Mouse (Mus musculus): ENCODE results near the gene Sp3.
"Not testable (repeated sequence)": the region's sequence is repeated elsewhere in the genome, so short reads cannot be mapped to it uniquely, and the experiment has no call there.

The Sp3 gene

GRCm38 (mm10) chr2:72980337-72981074, at the start of gene Sp3:
Gene Sp3 (minus strand): TSS chr2:72980446.
- DNase-seq, result peak; percentile 97 to 98

GRCm38 (mm10) chr2:73029846-73030245, 49.6 kb upstream of the Sp3 start:
- DNase-seq, result no peak

DNA sequence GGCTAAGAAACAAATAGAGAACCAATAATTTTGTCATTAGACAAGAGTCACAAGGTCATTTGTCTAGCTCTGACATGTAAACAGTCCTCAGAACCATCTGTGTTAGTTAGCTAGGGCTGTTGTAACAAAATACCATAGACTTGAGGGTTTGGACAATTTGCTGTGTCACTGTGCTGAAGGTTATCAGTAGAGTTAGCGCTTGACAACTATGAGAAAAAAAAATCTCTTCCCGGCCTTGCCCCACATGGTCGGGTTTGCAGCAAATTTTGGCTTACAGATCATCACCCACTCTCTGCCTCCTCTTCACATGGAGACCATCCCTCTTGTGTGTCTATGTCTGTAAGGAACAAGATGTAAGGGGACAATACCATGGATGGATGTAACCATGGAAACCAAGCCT, 47.8 kb upstream of the Sp3 start:
- DNase-seq, result no peak

GRCm38 (mm10) chr2:73027126-73027525, 46.9 kb upstream of the Sp3 start:
- DNase-seq, result no peak

DNA sequence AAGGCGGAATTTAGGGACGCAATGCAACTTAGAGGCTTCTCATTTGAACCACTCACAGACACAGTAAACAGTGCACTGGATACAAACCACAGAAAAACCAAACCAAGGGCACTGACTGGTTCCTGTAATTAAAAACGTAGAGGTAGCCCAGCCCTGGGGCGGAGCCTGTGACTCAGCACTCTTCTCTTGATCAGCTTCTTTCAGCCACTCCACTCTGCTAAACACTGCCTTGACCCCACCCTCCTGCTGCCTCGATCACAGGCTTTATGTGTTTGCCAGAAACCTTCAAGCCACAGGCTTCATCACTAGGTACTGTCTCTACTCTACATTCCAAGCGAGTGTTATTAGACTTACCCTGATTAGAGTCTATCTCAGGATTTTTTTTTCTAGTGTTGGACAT, 43.6 kb upstream of the Sp3 start:
- no peak for DNase-seq

DNA sequence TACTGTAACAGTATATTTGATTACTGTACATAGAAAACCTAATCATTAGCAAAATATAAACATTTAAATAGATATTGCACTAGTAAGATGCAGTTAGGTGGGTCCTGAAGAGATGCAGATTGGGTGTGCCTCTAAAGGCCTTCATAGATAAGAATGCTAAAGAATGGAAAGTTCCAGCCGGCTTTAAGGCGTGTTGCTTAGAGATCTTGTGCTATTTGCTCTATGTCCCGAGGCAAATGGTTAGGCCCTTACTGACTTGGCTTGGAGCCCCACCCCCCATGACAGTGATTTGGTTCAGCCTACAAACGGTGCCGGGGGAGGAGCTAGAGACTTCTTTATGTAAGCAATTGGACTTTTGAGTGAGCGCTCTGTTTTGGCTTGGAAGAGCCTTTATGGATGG, 40.8 kb upstream of the Sp3 start:
- DNase-seq, result no peak

DNA sequence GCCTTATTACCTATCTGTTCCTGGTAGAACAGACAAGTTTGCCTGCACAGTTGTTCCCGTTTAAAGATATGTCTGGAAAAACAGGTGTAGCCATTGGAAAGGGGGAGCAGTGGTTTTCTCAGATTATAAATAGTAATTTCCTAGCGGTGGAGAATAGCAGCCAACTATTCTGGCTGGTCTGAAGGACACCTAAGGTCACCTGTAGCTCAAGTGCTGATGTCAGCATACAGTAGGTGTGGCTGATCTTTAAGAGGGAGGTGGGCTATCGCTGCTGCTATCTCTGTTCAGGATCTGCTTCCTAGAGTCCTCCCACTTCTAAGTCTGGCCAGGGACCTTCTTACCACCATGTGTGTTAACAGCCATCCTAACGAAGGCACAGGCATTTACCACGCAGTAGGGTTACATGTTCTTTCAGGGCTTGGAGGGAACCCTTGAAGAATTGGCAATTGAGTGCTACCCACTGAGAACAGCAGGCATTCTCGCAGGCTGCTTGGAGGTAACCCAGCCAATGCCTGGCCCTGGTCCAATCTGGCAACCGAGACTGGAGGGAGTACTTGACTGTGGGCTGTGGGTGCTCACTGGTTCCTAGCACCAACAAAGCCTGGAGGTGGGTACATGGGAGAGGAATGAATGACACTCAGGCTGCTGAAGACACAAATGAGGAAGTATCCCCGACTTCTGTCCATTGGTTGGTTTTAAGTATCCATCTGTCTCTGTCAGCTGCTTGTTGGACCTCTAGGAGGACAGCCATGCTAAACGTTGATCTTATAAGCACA, 39.3 kb upstream of the Sp3 start:
- peak; percentile 87 to 90 for DNase-seq

DNA sequence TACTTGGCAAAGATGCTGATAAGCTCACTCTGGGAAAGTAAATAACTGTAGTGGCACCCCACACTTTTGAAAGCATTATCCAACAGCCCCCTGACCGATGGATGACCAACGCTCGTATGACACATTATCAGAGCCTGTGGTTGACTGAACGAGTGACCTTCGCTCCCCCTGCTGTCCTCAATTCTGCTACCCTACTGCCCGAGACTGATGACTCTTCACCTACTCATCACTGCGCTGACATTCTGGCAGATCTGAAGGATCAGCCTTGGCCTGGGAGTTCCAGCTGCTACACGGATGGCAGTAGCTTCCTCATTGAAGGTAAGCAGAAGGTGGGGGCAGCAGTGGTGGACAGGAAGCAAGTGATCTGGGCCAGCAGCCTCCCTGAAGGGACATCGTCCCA, 33.8 kb upstream of the Sp3 start:
- not testable (repeated sequence) for DNase-seq

DNA sequence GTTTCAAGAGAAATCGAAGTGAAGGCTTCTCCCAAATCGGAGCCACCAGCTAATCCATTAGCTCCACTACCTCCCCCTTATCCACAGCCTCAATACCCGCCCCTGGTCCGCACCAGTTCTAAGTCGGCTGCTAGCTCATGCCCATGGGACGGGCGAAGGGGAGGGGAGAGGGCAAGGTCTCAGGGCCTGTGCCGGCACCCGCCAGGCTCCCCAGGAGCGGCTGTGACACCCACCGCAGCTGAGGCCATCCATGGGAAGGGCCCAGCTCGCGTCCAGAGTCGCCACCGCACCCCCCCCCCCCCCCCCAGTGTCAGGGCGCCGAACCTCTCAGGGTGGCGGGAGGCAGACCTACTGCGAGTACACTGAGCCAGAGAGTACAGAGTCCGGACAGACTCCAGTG, 32.4 kb upstream of the Sp3 start:
- peak; percentile 51 to 83 for DNase-seq

- DNase-seq, result no peak
Observed at GRCm38 (mm10) chr2:73007472-73007871, 27.2 kb upstream of the Sp3 start.

- DNase-seq, result no peak
Observed at GRCm38 (mm10) chr2:73005611-73006515, 25.6 kb upstream of the Sp3 start.

DNA sequence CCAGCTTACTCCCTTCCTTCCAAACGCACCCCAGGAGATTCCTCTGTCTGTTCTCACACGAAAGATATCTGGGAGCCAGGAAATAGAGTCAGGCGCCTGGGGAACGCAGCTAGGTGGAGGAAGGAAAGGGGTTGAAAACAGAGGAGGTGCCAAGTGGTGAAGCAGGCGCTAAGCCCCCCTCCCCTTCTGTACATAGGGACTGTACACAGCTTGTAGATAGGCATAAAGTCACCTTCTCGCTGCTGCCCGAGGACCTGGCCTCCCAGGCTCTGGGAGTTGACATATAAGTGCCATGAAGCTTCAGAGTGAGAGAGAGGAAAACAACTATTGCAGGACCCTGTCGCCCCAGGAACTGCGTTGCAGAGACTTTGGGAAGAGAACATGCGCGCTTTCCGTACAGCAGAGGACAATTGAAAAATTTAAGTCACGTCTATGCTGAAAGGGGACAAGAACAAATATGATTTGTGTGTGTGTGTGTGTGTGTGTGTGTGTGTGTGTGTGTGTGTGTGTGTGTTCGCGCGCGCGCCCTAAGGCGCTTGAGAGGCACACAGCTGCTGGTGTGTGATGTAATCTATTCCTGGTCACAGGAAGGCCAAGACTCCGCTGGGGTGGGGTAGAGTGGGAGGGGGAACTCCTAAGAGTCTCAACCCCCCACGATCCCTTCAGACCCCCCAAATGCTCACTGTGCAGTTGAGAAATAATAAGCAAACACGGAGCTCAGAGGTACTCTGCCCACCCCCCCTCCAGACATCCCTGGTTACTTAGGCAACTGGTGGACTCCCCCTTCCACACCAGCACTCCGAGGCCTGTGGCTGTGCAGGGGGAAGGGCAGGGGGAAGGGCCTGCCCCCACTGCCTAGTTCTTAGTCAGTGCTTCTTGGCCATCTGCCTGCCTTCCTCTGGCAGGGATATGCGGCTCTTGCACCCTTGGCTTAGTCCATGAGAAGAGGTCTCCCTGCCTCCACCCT, 23.8 kb upstream of the Sp3 start:
- DNase-seq, result peak; percentile 58 to 69

DNA sequence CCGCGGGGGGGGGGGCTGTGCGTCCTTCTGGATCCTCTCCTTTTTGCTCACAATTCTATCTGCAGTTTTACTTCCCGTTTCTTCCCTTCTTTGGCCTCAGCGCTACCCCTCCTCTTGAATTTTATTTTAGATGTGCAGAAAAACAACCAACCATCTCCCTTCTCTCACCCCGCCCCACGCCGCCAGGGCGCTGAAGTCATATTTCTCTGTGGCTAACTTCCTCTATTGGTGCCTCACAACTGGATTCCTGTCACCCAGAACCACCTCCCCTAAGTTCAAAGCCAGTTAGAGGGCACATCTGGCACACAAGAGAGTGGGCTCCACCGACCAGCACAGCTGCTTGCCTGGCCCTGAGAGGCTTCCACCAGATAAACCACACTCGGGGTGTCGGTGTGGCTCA, 22.8 kb upstream of the Sp3 start:
- DNase-seq, result no peak

DNA sequence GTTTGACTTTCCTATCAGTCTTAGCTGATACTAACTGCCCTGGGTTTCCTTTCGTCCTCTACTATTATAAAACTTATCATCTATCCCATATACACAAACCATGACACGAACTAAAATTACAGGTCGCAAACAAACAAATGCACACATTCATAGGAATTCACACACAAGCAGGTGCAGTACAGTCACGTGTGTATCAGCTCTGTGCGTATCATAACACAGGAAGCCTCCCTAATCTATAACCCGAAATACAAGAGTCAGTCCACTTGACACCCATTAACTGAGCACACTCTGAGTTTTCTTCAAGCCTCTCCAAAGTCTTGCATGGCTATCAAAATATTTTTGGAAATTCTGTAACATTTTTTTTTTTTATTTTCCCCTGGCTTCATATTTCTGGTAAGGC, 22.2 kb upstream of the Sp3 start:
- no peak for DNase-seq

DNA sequence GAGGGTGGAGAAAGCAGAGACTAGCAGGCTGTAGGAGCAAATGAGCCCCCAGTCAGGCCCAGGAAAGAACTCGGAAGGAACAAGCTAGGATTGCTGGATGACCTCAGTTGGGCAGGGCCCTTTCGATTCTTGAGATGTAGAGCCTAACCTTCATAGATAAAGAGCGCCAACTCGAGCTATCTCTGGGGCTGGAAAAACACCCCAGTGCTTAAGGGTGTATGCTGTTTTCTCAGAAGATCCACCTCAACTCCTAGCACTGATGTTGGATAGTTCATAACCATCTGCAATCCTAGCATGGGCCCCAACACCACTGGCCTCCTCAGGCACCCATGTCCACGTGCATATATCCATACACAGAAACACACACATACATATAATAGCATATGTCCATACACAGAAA, 21.7 kb upstream of the Sp3 start:
- DNase-seq, result no peak

DNA sequence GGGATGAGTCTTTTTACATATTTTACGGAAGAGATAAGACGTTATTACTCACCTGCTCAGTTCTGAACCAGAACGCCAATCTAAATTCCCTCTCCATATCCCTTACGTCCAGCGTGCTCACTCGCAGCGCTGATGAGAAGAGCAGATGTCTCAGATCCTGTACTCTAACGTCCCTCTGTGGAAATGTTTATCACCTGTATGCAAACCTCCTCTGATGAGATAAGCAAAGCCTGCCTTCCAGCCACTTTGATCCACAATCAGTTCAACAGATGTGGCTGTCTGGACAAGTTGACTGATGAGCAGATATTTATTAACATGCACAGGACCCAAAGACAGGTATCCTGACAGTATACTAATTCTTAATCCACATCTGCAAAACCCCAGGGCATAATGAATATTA, 19.9 kb upstream of the Sp3 start:
- DNase-seq, result no peak

- no peak for DNase-seq
Observed at GRCm38 (mm10) chr2:72997586-72997985, 17.3 kb upstream of the Sp3 start.

DNA sequence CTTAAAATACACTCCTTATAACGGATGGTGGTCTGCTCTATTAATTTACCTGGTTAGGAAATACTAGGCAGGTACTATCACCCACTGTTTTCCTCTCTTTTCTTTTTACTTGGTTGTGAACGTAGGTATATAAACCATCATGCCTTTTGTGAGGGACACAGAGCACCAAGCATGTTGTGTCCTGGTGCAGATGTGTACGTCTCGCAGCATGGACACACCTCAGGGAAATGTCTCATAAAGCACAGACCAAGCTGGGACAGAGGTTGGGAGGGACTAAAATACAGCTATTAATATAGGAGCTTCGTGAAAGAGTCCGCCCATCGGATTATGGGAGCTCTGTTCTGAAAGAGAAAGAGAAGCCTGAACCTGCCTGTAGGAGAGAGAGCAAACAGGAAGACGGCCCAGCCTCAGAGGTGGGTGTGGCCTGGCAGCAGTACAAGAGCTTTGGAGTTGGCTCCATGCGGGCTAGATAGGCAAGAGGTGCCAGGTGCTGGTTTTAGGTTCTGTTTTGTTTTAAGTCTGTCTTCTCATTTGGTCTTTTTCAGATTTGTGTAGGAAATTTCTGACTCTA, 16.6 kb upstream of the Sp3 start:
- DNase-seq, result peak; percentile 72 to 85

DNA sequence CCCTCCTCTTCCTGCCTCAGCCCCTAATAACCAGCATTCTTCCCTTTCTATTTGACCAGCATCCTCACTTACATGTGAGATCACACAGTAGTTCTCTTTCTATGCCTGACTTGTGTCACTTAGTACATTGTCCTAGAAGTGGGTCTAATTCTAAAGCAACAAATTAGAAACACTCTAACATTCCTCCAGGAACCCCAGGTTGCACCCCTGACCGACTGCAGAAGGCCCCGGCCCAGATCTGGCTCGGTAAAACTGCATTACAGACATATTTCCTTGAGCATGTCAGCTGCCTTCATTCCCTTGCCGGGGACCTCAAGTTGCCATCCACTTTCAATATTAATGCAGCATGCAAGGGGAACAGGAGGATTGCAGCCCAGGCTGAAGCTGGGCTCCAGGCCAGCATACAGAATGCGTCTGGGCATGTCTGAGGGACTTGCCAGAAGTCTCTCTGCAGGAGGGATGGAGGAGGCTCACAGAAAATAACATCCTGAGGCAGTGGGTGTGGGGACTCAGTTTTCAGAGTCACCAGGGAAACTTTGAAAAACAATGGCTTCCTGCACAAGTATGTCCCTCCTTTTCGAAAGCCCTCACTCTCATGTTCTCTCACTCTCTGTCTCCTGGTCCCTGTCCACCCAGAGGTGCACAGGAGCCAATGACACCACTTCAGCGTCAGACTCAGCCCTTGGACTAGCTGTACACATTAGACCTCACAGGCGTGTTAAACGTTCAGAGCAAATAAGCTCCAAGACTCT, 15.3 kb upstream of the Sp3 start:
- peak; percentile 91 to 93 for DNase-seq

GRCm38 (mm10) chr2:72994165-72994564, 13.9 kb upstream of the Sp3 start:
- DNase-seq, result no peak

DNA sequence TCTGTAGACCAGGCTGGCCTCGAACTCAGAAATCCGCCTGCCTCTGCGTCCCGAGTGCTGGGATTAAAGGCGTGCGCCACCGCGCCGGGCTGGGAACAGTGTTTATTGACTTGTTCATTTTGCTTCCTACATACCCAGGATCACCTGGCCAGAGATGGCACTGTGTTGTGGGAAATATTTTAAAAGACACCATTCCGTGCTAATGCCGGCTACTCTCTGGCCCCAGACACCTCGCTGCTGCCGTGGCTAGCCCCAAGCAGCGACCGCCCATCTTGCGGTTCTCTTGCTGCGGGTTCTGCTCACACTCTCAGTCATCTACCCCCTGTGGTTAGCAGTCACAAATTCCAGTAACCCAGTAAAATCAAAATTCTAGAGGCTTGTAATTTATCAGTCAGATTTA, 12.3 kb upstream of the Sp3 start:
- DNase-seq, result no peak

Measured in cerebellum, postnatal 14 days (tissue).